Mouse (Mus musculus): Measurements from ENCODE around the gene Thap12.

- TF ChIP-seq CTCF (IDR thresholded peaks at IDR 0.05 in 2 of 3, conservative IDR thresholded peaks at IDR 0.05 in 1 of 3; ENCODE audit: control insufficient read depth in 1 of 3, insufficient read depth in 1 of 3, low read depth in 2 of 3, low read length in 3 of 3, poor library complexity in 1 of 3, severe bottlenecking in 1 of 3) (peak; percentile 15 to 66 (median 62); a peak in 5 of 6 replicates), USF1 (IDR thresholded peaks at IDR 0.05; ENCODE audit: low read depth, low read length) (no peak)
Measured at GRCm38 (mm10) chr7:98702283-98703240, at the start of gene Thap12.
